Mouse (Mus musculus) testis, postnatal 10 days (tissue): ENCODE data around the gene Dpf2.

Experiments
- DNase-seq: peaks from one replicate; pipeline ENCODE4 v3.0.0; 2021; ENCODE audit warnings: low spot score

Gene Dpf2

GRCm38 (mm10) chr19:5913007-5913719 lies at the start of gene Dpf2:
Dpf2 (minus strand) TSS chr19:5913010.
- DNase-seq: no peak

GRCm38 (mm10) chr19:5957371-5957770 lies 44.6 kb upstream of the Dpf2 start:
- no peak for DNase-seq

- peak; percentile 90 for DNase-seq
These were observed 43.9 kb upstream of the Dpf2 start for GRCm38 (mm10) chr19:5956685-5957084.

GRCm38 (mm10) chr19:5955704-5956670 lies 43.2 kb upstream of the Dpf2 start:
- no peak for DNase-seq

GRCm38 (mm10) chr19:5954936-5955335 lies 42.1 kb upstream of the Dpf2 start:
- no peak for DNase-seq

GRCm38 (mm10) chr19:5954031-5954710 lies 41.4 kb upstream of the Dpf2 start:
- peak; percentile 53 for DNase-seq

GRCm38 (mm10) chr19:5953201-5953770 lies 40.5 kb upstream of the Dpf2 start:
- DNase-seq: no peak

- no peak for DNase-seq
These were observed 39.4 kb upstream of the Dpf2 start for GRCm38 (mm10) chr19:5952071-5952691.

GRCm38 (mm10) chr19:5951631-5952030 lies 38.8 kb upstream of the Dpf2 start:
- DNase-seq: peak; percentile 36

GRCm38 (mm10) chr19:5950218-5950617 lies 37.4 kb upstream of the Dpf2 start:
- DNase-seq: no peak

- no peak for DNase-seq
These were observed 33.1 kb upstream of the Dpf2 start for GRCm38 (mm10) chr19:5945891-5946290.

GRCm38 (mm10) chr19:5945027-5945426 lies 32.2 kb upstream of the Dpf2 start:
- DNase-seq: no peak

- DNase-seq: no peak
These were observed 31.3 kb upstream of the Dpf2 start for GRCm38 (mm10) chr19:5944145-5944544.

GRCm38 (mm10) chr19:5943404-5943803 lies 30.6 kb upstream of the Dpf2 start:
- DNase-seq: no peak

GRCm38 (mm10) chr19:5942581-5942980 lies 29.8 kb upstream of the Dpf2 start:
- DNase-seq: no peak

- DNase-seq: no peak
These were observed 27.8 kb upstream of the Dpf2 start for GRCm38 (mm10) chr19:5940656-5941055.

GRCm38 (mm10) chr19:5940173-5940572 lies 27.4 kb upstream of the Dpf2 start:
- DNase-seq: peak; percentile 83

GRCm38 (mm10) chr19:5939715-5940114 lies 26.9 kb upstream of the Dpf2 start:
- no peak for DNase-seq

- DNase-seq: no peak
These were observed 25.7 kb upstream of the Dpf2 start for GRCm38 (mm10) chr19:5938516-5938915.

- DNase-seq: no peak
These were observed 25.1 kb upstream of the Dpf2 start for GRCm38 (mm10) chr19:5937836-5938406.

GRCm38 (mm10) chr19:5937095-5937835 lies 24.5 kb upstream of the Dpf2 start:
- no peak for DNase-seq
